Mouse (Mus musculus): ENCODE results near the gene Ppp1r11. TPM values are rescaled to one million over a fixed set of nuclear protein-coding genes. Genes with fewer than 3 reads are reported as not detected.

The Ppp1r11 gene
- polyA plus RNA-seq, 1 experiment, result 184 TPM

- H3K4me1 ChIP-seq (ENCODE audit: control insufficient read depth, insufficient read depth, low read length), result 0 out of 2 replicates have a peak, but pooled peaks cover 2% of the 10 kb centered on the region
- peak overlapping the region; percentile 34 for H3K4me3 ChIP-seq (ENCODE audit: insufficient read depth, low read length)
- TF ChIP-seq CTCF (IDR thresholded peaks at IDR 0.05; ENCODE audit: extremely low read depth, insufficient read depth, low read length), result peak; percentile 23; the same call in 1 of the 2 replicates
- TF ChIP-seq POLR2A (IDR thresholded peaks at IDR 0.05; ENCODE audit: extremely low read depth, insufficient read depth, low read length), result no peak
- no peak overlapping the region for H3K27ac ChIP-seq (ENCODE audit: insufficient read depth, low read length)
Observed at GRCm38 (mm10) chr17:36944121-36944775, 7.3 kb downstream of the Ppp1r11 start.

GRCm38 (mm10) chr17:36943691-36944090 is 7.8 kb downstream of the Ppp1r11 start:
- peak overlapping the region; percentile 34 for H3K4me3 ChIP-seq (ENCODE audit: insufficient read depth, low read length)
- TF ChIP-seq POLR2A (IDR thresholded peaks at IDR 0.05; ENCODE audit: extremely low read depth, insufficient read depth, low read length), result no peak
- H3K4me1 ChIP-seq (ENCODE audit: control insufficient read depth, insufficient read depth, low read length), result 0 out of 2 replicates have a peak, but pooled peaks cover 2% of the 10 kb centered on the region
- H3K27ac ChIP-seq (ENCODE audit: insufficient read depth, low read length), result peak overlapping the region; percentile 17; the same call in 1 of the 2 replicates

GRCm38 (mm10) chr17:36942791-36943471 is 8.6 kb downstream of the Ppp1r11 start, which contains the start of gene Rnf39:
Gene Rnf39 (plus strand): TSS chr17:36942918.
- peak within 1 kb of the TSS; percentile 34 for H3K4me3 ChIP-seq (ENCODE audit: insufficient read depth, low read length)
- TF ChIP-seq CTCF (IDR thresholded peaks at IDR 0.05; ENCODE audit: extremely low read depth, insufficient read depth, low read length), result no peak
- peak; percentile 61; the same call in 1 of the 2 replicates for TF ChIP-seq POLR2A (IDR thresholded peaks at IDR 0.05; ENCODE audit: extremely low read depth, insufficient read depth, low read length)
- H3K27ac ChIP-seq (ENCODE audit: insufficient read depth, low read length), result peak within 1 kb of the TSS; percentile 17
- H3K4me1 ChIP-seq (ENCODE audit: control insufficient read depth, insufficient read depth, low read length), result 0 out of 2 replicates have a peak, but pooled peaks cover 2% of the 10 kb centered on the region

GRCm38 (mm10) chr17:36942391-36942790 is 9.2 kb downstream of the Ppp1r11 start:
- H3K4me3 ChIP-seq (ENCODE audit: insufficient read depth, low read length), result peak overlapping the region; percentile 34
- no peak for TF ChIP-seq CTCF (IDR thresholded peaks at IDR 0.05; ENCODE audit: extremely low read depth, insufficient read depth, low read length)
- peak overlapping the region; percentile 17 for H3K27ac ChIP-seq (ENCODE audit: insufficient read depth, low read length)
- 0 out of 2 replicates have a peak, but pooled peaks cover under 1% of the 10 kb centered on the region for H3K4me1 ChIP-seq (ENCODE audit: control insufficient read depth, insufficient read depth, low read length)

- no peaks in the 10 kb centered on the region for H3K4me1 ChIP-seq (ENCODE audit: control insufficient read depth, insufficient read depth, low read length)
- no peak for TF ChIP-seq POLR2A (IDR thresholded peaks at IDR 0.05; ENCODE audit: extremely low read depth, insufficient read depth, low read length)
- TF ChIP-seq CTCF (IDR thresholded peaks at IDR 0.05; ENCODE audit: extremely low read depth, insufficient read depth, low read length), result no peak
- H3K27ac ChIP-seq (ENCODE audit: insufficient read depth, low read length), result no peak overlapping the region
- H3K4me3 ChIP-seq (ENCODE audit: insufficient read depth, low read length), result no peak overlapping the region
Observed at GRCm38 (mm10) chr17:36938056-36938455, 13.5 kb downstream of the Ppp1r11 start.

GRCm38 (mm10) chr17:36931806-36932205 is 19.7 kb downstream of the Ppp1r11 start:
- H3K27ac ChIP-seq (ENCODE audit: insufficient read depth, low read length), result no peak overlapping the region
- TF ChIP-seq POLR2A (IDR thresholded peaks at IDR 0.05; ENCODE audit: extremely low read depth, insufficient read depth, low read length) (no peak), CTCF (IDR thresholded peaks at IDR 0.05; ENCODE audit: extremely low read depth, insufficient read depth, low read length) (no peak)

GRCm38 (mm10) chr17:36931130-36931529 is 20.4 kb downstream of the Ppp1r11 start:
- TF ChIP-seq POLR2A (IDR thresholded peaks at IDR 0.05; ENCODE audit: extremely low read depth, insufficient read depth, low read length) (no peak), CTCF (IDR thresholded peaks at IDR 0.05; ENCODE audit: extremely low read depth, insufficient read depth, low read length) (no peak)

More at GRCm38 (mm10) chr17:36931806-36932205, 19.7 kb downstream of the Ppp1r11 start:
- no peak overlapping the region for H3K4me3 ChIP-seq (ENCODE audit: insufficient read depth, low read length)
- peaks cover 1% of the 10 kb centered on the region; the same call in 1 of the 2 replicates for H3K4me1 ChIP-seq (ENCODE audit: control insufficient read depth, insufficient read depth, low read length)

GRCm38 (mm10) chr17:36930233-36930632 is 21.3 kb downstream of the Ppp1r11 start:
- no peak overlapping the region for H3K4me3 ChIP-seq (ENCODE audit: insufficient read depth, low read length)
- H3K27ac ChIP-seq (ENCODE audit: insufficient read depth, low read length), result no peak overlapping the region
- TF ChIP-seq POLR2A (IDR thresholded peaks at IDR 0.05; ENCODE audit: extremely low read depth, insufficient read depth, low read length), result no peak
- TF ChIP-seq CTCF (IDR thresholded peaks at IDR 0.05; ENCODE audit: extremely low read depth, insufficient read depth, low read length), result no peak
- peaks cover 1% of the 10 kb centered on the region; the same call in 1 of the 2 replicates for H3K4me1 ChIP-seq (ENCODE audit: control insufficient read depth, insufficient read depth, low read length)

More at GRCm38 (mm10) chr17:36931130-36931529, 20.4 kb downstream of the Ppp1r11 start:
- H3K4me1 ChIP-seq (ENCODE audit: control insufficient read depth, insufficient read depth, low read length), result peaks cover 1% of the 10 kb centered on the region; the same call in 1 of the 2 replicates
- H3K4me3 ChIP-seq (ENCODE audit: insufficient read depth, low read length), result no peak overlapping the region
- H3K27ac ChIP-seq (ENCODE audit: insufficient read depth, low read length), result no peak overlapping the region

- H3K4me3 ChIP-seq (ENCODE audit: insufficient read depth, low read length), result no peak overlapping the region
- H3K4me1 ChIP-seq (ENCODE audit: control insufficient read depth, insufficient read depth, low read length), result peaks cover 1% of the 10 kb centered on the region; the same call in 1 of the 2 replicates
- H3K27ac ChIP-seq (ENCODE audit: insufficient read depth, low read length), result no peak overlapping the region
- no peak for TF ChIP-seq CTCF (IDR thresholded peaks at IDR 0.05; ENCODE audit: extremely low read depth, insufficient read depth, low read length)
- TF ChIP-seq POLR2A (IDR thresholded peaks at IDR 0.05; ENCODE audit: extremely low read depth, insufficient read depth, low read length), result no peak
Observed at GRCm38 (mm10) chr17:36929236-36929932, 22.2 kb downstream of the Ppp1r11 start.

All from cortical plate, adult 2 months (tissue).